Mouse (Mus musculus): ENCODE measurements around the gene Gm28308.

Gene Gm28308

DNA sequence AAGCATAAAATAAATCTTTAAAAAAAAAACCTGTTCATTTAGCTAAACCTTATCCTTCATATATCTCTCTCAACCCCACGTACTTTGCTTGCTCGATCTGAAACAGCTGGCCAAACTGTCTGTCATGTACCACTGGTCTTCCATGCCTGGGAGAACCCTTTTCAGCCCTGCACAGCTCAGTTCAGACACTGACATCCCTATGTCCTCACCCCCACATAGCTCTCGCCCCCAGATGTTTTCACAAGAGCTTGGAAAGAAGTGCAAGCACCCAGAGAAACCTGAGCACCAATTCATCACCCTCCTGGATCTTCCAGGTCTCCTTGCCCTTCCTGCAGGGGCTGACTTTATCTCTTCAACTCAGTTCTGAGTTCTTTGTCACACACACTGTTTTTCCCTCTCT is 92.0 kb downstream of the Gm28308 start:
- in situ Hi-C loops (cut with MboI; ENCODE audit: low pct_unique_long_range_greater_than_20kb in 1 of 2, low sequenced_read_pairs in 2 of 2, unreplicated experiment in 1 of 2): no loop called here

DNA sequence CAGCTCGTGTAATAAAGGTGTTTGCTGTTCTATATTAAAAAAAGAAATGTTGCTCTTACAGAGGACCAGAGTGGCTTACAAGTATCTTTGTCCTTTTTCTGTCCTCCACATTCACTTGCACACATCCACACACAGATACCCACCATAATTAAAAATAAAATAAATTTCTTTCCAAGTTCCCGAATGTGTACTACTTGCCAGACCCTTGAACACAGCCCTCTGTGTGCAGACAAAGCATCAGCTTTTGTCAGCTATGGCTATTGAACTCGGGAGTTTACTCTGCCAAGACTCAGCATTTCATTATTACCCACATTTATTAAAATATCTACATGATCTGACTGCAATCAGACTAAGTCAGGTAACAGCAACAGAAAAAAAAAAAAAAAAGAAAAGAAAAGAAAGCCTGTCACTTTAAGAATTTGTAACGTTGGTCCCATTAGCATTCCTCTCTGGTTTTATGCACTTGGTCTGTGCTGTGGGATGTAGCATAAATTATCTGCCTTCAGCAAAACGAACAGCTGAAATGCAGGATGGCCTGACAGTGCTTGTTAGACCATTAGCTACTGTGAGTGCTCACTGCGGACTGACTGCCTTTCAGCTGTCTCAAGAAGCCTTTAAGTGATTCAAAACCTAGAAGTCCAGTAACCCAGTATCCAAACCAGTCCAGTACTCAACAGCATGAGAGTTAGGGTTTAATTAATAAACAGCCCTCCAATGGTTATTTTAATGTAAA is 94.1 kb downstream of the Gm28308 start:
- in situ Hi-C loops (cut with MboI; ENCODE audit: low pct_unique_long_range_greater_than_20kb in 1 of 2, low sequenced_read_pairs in 2 of 2, unreplicated experiment in 1 of 2): no loop called here

DNA sequence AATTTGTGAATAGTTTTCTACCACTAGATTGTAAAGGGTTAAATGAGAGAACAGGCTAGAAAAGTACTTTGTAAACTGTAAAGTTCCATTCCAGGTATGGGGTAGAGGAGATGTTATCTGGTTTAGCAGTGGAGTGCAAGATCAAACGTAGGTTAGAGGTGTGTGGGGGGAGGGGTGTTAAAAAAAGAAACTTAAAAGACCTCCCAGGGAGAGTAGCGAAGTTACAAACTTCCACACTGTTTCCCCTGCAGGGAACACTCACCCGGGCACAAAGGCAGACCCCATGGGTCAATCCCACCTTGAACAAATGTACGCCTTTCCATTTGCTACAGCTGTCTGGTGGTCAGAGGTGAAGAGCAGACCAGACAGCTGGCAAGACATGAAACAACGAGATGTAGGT is 97.2 kb downstream of the Gm28308 start:
- in situ Hi-C loops (cut with MboI; ENCODE audit: low pct_unique_long_range_greater_than_20kb in 1 of 2, low sequenced_read_pairs in 2 of 2, unreplicated experiment in 1 of 2): no loop called here

Measured in mouse embryonic stem cell (cell line).